25 mouse cellular contexts compared by ENCODE assay signal in genomic region chr9:18298301-18298700, GRCm38 (mm10). TPM values are rescaled to one million over a fixed set of nuclear protein-coding genes. Genes with fewer than 3 reads are reported as not detected.
DNase-seq lines count a peak whose midpoint lies in the region; ATAC-seq and TF ChIP-seq lines count a peak whose summit lies in the region.
"Had no signal": no experiment of that assay in that cellular context is flagged by ENCODE, and none has a peak within 500 bp of the region (broad histone marks: within the 10 kb centered on the region; RNA-seq: fewer than 3 reads in every experiment).

No protein-coding gene starts in this region.

- 0 out of 2 replicates have a peak, but pooled peaks have one; percentile 42 for ATAC-seq in forebrain, embryonic 13.5 days
- ATAC-seq in hindbrain, postnatal 0 days, result 0 out of 2 replicates have a peak, but pooled peaks have one; percentile 15
- ATAC-seq in neural tube, embryonic 12.5 days (ENCODE audit: low FRiP score, low read depth), result 0 out of 2 replicates have a peak, but pooled peaks have one; percentile 25
- ATAC-seq: forebrain, embryonic 15.5 days; intestine, embryonic 15.5 days; Patski had no signal

- WGBS in forebrain, embryonic 13.5 days, result 90% methylated on average over 6 of the region's 6 CpGs
- 81% methylated on average over 5 of the region's 6 CpGs for WGBS in forebrain, embryonic 10.5 days
- WGBS in hindbrain, postnatal 0 days, result 93% methylated on average over 6 of the region's 6 CpGs
- 93% methylated on average over 6 of the region's 6 CpGs for WGBS in hindbrain, embryonic 10.5 days
- WGBS in neural tube, embryonic 12.5 days, result 89% methylated on average over 6 of the region's 6 CpGs

- H3K4me2 ChIP-seq in forebrain, embryonic 13.5 days, result no peak overlapping the region
- no peak overlapping the region for H3K4me2 ChIP-seq in hindbrain, postnatal 0 days (ENCODE audit: low read depth, low read length)
- H3K4me2 ChIP-seq in neural tube, embryonic 12.5 days (replicated peaks), result no peak overlapping the region
- H3K4me2 ChIP-seq: forebrain, embryonic 15.5 days; heart, embryonic 12.5 days; heart, embryonic 15.5 days; hindbrain, embryonic 12.5 days; intestine, embryonic 15.5 days had no signal

- no peak for TF ChIP-seq CTCF in hindbrain, postnatal 0 days (IDR thresholded peaks at IDR 0.05; ENCODE audit: low read depth)

- H3K4me3 ChIP-seq in forebrain, embryonic 13.5 days, result no peak overlapping the region
- no peak overlapping the region for H3K4me3 ChIP-seq in forebrain, embryonic 10.5 days
- no peak overlapping the region for H3K4me3 ChIP-seq in hindbrain, postnatal 0 days (ENCODE audit: low read length)
- H3K4me3 ChIP-seq in hindbrain, embryonic 10.5 days, result no peak overlapping the region
- no peak overlapping the region for H3K4me3 ChIP-seq in neural tube, embryonic 12.5 days
- H3K4me3 ChIP-seq: forebrain, embryonic 15.5 days; heart, embryonic 12.5 days; heart, embryonic 15.5 days; hindbrain, embryonic 12.5 days; intestine, embryonic 15.5 days had no signal

- no peak for DNase-seq in forebrain, embryonic 10.5 days (ENCODE audit: extremely low spot score, low spot score)
- no peak for DNase-seq in hindbrain, postnatal 0 days (ENCODE audit: low spot score)
- no peak for DNase-seq in hindbrain, embryonic 10.5 days (ENCODE audit: low spot score)
- DNase-seq in neural tube, embryonic 10.5 days (ENCODE audit: extremely low spot score, low spot score), result no peak
- DNase-seq: adrenal gland, postnatal 10 days; adrenal gland, postnatal 36 days; B cell, adult 2 months; cerebellum, adult 2 months; cerebellum, adult 9-11 months; cerebellum, postnatal 25 days; gastrocnemius, postnatal 25 days; heart, adult 18-20 months; heart, postnatal 10 days; heart, postnatal 36 days; kidney, adult 11 months had no signal

- no peak overlapping the region for H3K27ac ChIP-seq in forebrain, embryonic 13.5 days
- H3K27ac ChIP-seq in forebrain, embryonic 10.5 days, result no peak overlapping the region
- H3K27ac ChIP-seq in hindbrain, postnatal 0 days, result no peak overlapping the region
- no peak overlapping the region for H3K27ac ChIP-seq in hindbrain, embryonic 10.5 days
- no peak overlapping the region for H3K27ac ChIP-seq in neural tube, embryonic 12.5 days
- H3K27ac ChIP-seq: forebrain, embryonic 15.5 days; heart, embryonic 15.5 days; hindbrain, embryonic 12.5 days; intestine, embryonic 15.5 days had no signal

- H3K36me3 ChIP-seq in forebrain, embryonic 13.5 days (ENCODE audit: poor library complexity, severe bottlenecking), result peaks cover 51% of the 10 kb centered on the region
- peaks cover 78% of the 10 kb centered on the region for H3K36me3 ChIP-seq in forebrain, embryonic 10.5 days (replicated peaks)
- peaks cover 35% of the 10 kb centered on the region; the same call in 1 of the 2 replicates for H3K36me3 ChIP-seq in hindbrain, postnatal 0 days (ENCODE audit: insufficient read depth, low read length)
- H3K36me3 ChIP-seq in hindbrain, embryonic 10.5 days, result peaks cover 79% of the 10 kb centered on the region
- H3K36me3 ChIP-seq in neural tube, embryonic 12.5 days, result peaks cover 40% of the 10 kb centered on the region

- H3K27me3 ChIP-seq in forebrain, embryonic 13.5 days, result no peaks in the 10 kb centered on the region
- no peaks in the 10 kb centered on the region for H3K27me3 ChIP-seq in forebrain, embryonic 10.5 days (ENCODE audit: poor library complexity, severe bottlenecking)
- H3K27me3 ChIP-seq in hindbrain, postnatal 0 days (ENCODE audit: insufficient read depth, low read length), result no peaks in the 10 kb centered on the region
- H3K27me3 ChIP-seq in hindbrain, embryonic 10.5 days (ENCODE audit: insufficient read depth, poor library complexity, severe bottlenecking), result no peaks in the 10 kb centered on the region
- H3K27me3 ChIP-seq in neural tube, embryonic 12.5 days (replicated peaks), result no peaks in the 10 kb centered on the region
- H3K27me3 ChIP-seq: CH12.LX; forebrain, embryonic 15.5 days; heart, embryonic 12.5 days; heart, embryonic 15.5 days; hindbrain, embryonic 12.5 days; intestine, embryonic 15.5 days; Patski had no signal

- peaks cover 11% of the 10 kb centered on the region for H3K4me1 ChIP-seq in forebrain, embryonic 13.5 days
- H3K4me1 ChIP-seq in forebrain, embryonic 10.5 days, result peaks cover 12% of the 10 kb centered on the region
- H3K4me1 ChIP-seq in hindbrain, postnatal 0 days (ENCODE audit: insufficient read depth, low read length), result peaks cover 8% of the 10 kb centered on the region; the same call in 1 of the 2 replicates
- H3K4me1 ChIP-seq in hindbrain, embryonic 10.5 days (replicated peaks), result peaks cover 12% of the 10 kb centered on the region
- H3K4me1 ChIP-seq in neural tube, embryonic 12.5 days, result peaks cover 8% of the 10 kb centered on the region

- H3K9ac ChIP-seq in forebrain, embryonic 13.5 days, result no peak overlapping the region
- no peak overlapping the region for H3K9ac ChIP-seq in hindbrain, postnatal 0 days (replicated peaks; ENCODE audit: low read length)
- no peak overlapping the region for H3K9ac ChIP-seq in neural tube, embryonic 12.5 days
- H3K9ac ChIP-seq: forebrain, embryonic 15.5 days; heart, embryonic 12.5 days; heart, embryonic 15.5 days; hindbrain, embryonic 12.5 days; intestine, embryonic 15.5 days had no signal

- no peaks in the 10 kb centered on the region for H3K9me3 ChIP-seq in forebrain, embryonic 13.5 days (replicated peaks)
- no peaks in the 10 kb centered on the region for H3K9me3 ChIP-seq in forebrain, embryonic 10.5 days
- H3K9me3 ChIP-seq in hindbrain, postnatal 0 days (ENCODE audit: low read length), result no peaks in the 10 kb centered on the region
- H3K9me3 ChIP-seq in hindbrain, embryonic 10.5 days, result no peaks in the 10 kb centered on the region
- H3K9me3 ChIP-seq in neural tube, embryonic 12.5 days, result no peaks in the 10 kb centered on the region
- H3K9me3 ChIP-seq: forebrain, embryonic 15.5 days; G1E; heart, embryonic 12.5 days; heart, embryonic 15.5 days; hindbrain, embryonic 12.5 days; intestine, embryonic 15.5 days had no signal

RNA-seq across cellular contexts. Expression of gene Chordc1, which starts 6.4 kb away (rescaled TPM):
- 114 and 126 TPM in 2 replicates for polyA plus RNA-seq in forebrain, embryonic 13.5 days (2015; fragmentation: Nextera tagmentation; extraction: Ambion mirVana)
- polyA plus RNA-seq in forebrain, embryonic 10.5 days (2016; fragmentation: Nextera tagmentation; extraction: Ambion mirVana), result 130 and 160 TPM in 2 replicates
- 26.3 and 56.4 TPM in 2 replicates for total RNA-seq in hindbrain, postnatal 0 days (2014; rRNA removed)
- polyA plus RNA-seq in hindbrain, postnatal 0 days (2015; fragmentation: Nextera tagmentation; extraction: Ambion mirVana), result 58.2 and 60.0 TPM in 2 replicates
- polyA plus RNA-seq in hindbrain, embryonic 10.5 days (2016; fragmentation: Nextera tagmentation; extraction: Ambion mirVana), result 115 and 141 TPM in 2 replicates
- polyA plus RNA-seq in neural tube, embryonic 12.5 days (2016; fragmentation: Nextera tagmentation; extraction: Ambion mirVana), result 131 and 143 TPM in 2 replicates
